Mouse (Mus musculus) hindbrain, embryonic 10.5 days (tissue): Measurements from ENCODE around the gene Ramp3. TPM values are rescaled to one million over a fixed set of nuclear protein-coding genes. Genes with fewer than 3 reads are reported as not detected.
"Not testable (repeated sequence)": the region's sequence is repeated elsewhere in the genome, so short reads cannot be mapped to it uniquely, and the experiment has no call there.

ENCODE experiments used
- DNase-seq: peaks from one replicate; pipeline ENCODE4 v3.0.0-alpha.2; 2017; ENCODE audit warnings: low spot score
- H3K27ac ChIP-seq: fragments of 300-500 bp; sonication (generic); 2 replicates; pipeline ENCODE4 v1.5.1; 2016; ENCODE audit warnings: mild to moderate bottlenecking, moderate library complexity
- H3K27me3 ChIP-seq: fragments of 300-500 bp; sonication (generic); 2 replicates; pipeline ENCODE4 v1.6.1; 2016; ENCODE audit warnings: mild to moderate bottlenecking; ENCODE audit not compliant: poor library complexity, insufficient read depth, severe bottlenecking
- H3K36me3 ChIP-seq: fragments of 300-500 bp; sonication (generic); 2 replicates; pipeline ENCODE4 v1.6.1; 2016; ENCODE audit warnings: mild to moderate bottlenecking, moderate library complexity
- H3K4me1 ChIP-seq: fragments of 300-500 bp; sonication (generic); replicated peaks from 2 replicates; pipeline ENCODE4 v1.6.1; 2016; ENCODE audit warnings: mild to moderate bottlenecking
- H3K4me3 ChIP-seq: fragments of 300-500 bp; sonication (generic); 2 replicates; pipeline ENCODE4 v1.5.1; 2016; ENCODE audit warnings: mild to moderate bottlenecking, moderate library complexity
- H3K9me3 ChIP-seq: fragments of 300-500 bp; sonication (generic); 2 replicates; pipeline ENCODE4 v1.6.1; 2016; ENCODE audit warnings: mild to moderate bottlenecking, moderate library complexity
- WGBS: fragments of 180-500 bp; shearing (Covaris S2); methylation state at CpG from one replicate; pipeline ENCODE4 v1.1.7; 2016; 5-methylcytosine and 5-hydroxymethylcytosine counted together
- polyA plus RNA-seq: library from polyadenylated mRNA; unstranded; fragments of >200 nt; fragmentation: Nextera tagmentation; extraction: Ambion mirVana; gene quantifications from 2 replicates; pipeline ENCODE4 v1.2.1, GENCODE M21; 2016

Ramp3 gene
- polyA plus RNA-seq, 1 experiment from 2014 or later, result 5.8 TPM

DNA sequence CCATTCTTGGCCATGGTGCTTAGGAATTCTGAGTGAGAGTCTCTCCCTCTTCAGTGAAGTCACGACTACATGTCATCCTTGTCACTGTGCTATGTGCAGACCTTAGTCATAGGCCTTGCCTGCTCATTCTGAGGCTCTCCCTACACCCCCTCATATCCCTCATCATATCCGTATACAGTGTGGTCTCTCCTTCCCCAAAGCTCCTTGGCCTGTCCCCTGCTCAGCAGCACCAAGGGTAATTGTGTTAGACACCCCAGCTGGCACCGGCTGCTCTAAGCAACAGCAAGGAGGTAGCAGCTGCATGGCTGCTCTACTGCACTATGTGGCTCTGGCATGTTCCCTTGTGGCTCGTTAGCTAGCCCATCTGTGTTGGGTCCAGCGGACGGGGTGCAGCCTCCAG lies 13.8 kb upstream of the Ramp3 start:
- no peaks in the 10 kb centered on the region for H3K27me3 ChIP-seq
- H3K4me1 ChIP-seq, result no peaks in the 10 kb centered on the region
- WGBS, result 83% methylated on average over 6 of the region's 6 CpGs
- H3K27ac ChIP-seq, result no peak overlapping the region
- no peaks in the 10 kb centered on the region for H3K9me3 ChIP-seq
- H3K4me3 ChIP-seq, result no peak overlapping the region
- no peaks in the 10 kb centered on the region for H3K36me3 ChIP-seq
- no peak for DNase-seq

DNA sequence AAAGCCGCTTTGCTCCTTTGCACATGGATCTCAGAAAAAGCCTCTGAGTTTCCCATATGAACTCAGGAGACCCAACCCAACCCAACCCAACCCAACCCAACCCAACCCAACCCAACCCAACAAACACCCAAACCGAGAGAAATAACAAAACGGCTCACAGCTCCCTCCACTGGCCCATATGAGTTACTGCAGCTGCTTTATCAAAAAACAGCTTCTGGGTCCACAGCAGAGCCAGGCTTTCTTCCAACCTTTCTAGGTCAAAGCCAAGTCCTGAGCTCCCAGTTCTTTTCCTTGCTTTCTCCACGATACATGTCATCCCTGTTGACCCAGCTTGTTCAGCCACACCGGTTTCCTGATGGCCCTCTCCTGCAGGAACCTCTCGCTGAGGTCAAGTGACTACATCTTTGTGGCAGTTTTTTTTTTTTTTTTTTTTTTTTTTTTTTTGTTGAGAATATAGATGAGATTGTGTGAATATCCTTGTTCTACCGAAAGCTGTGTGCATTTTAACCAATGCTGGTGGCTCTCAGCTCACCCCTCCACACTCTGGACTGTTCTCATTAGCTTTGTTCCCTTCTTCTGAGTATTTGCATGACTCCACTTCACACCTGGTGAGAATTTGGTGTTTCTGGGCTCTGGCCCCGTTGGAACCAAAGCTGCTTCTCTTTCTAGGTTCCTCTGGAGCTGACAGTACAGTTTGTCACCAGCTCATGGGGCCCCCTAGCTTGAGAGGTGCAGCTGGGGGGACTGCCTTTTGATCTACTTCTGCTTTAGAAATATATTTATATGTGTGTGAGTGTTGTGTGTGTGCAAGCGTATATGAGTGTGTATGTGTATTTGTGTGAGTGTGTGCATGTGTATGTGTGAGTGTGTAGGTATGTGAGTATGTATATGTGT lies 10.2 kb upstream of the Ramp3 start:
- H3K27me3 ChIP-seq, result no peaks in the 10 kb centered on the region
- no peak for DNase-seq
- no peaks in the 10 kb centered on the region for H3K9me3 ChIP-seq
- no peak overlapping the region for H3K27ac ChIP-seq
- no peak overlapping the region for H3K4me3 ChIP-seq
- H3K36me3 ChIP-seq, result no peaks in the 10 kb centered on the region
- 64% methylated on average over 9 of the region's 9 CpGs for WGBS
- 0 out of 2 replicates have a peak, but pooled peaks cover 2% of the 10 kb centered on the region for H3K4me1 ChIP-seq

DNA sequence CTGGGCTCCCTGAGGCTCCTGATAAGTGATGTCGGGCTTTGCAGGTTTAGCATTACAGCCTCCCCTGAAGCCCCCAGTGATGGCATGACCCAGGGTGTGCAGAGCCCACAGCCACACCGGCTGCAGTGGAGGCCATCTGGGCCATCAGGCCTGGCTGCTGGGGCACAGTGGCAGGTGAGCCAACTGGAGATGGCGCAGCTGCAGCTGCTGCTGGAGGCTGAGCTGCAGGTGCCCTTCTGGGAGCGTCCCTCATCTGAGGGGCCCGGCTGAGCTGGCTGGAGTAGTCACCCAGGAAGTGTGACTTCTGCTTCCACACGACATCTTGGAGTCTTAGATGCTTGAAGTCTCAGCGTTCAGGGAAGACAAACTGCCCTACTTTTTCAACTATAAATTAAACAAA lies 7.8 kb upstream of the Ramp3 start:
- 0 out of 2 replicates have a peak, but pooled peaks cover 2% of the 10 kb centered on the region for H3K4me1 ChIP-seq
- no peak overlapping the region for H3K27ac ChIP-seq
- no peaks in the 10 kb centered on the region for H3K9me3 ChIP-seq
- DNase-seq, result no peak
- no peaks in the 10 kb centered on the region for H3K36me3 ChIP-seq
- H3K27me3 ChIP-seq, result no peaks in the 10 kb centered on the region
- H3K4me3 ChIP-seq, result no peak overlapping the region
- 72% methylated on average over 7 of the region's 7 CpGs for WGBS

DNA sequence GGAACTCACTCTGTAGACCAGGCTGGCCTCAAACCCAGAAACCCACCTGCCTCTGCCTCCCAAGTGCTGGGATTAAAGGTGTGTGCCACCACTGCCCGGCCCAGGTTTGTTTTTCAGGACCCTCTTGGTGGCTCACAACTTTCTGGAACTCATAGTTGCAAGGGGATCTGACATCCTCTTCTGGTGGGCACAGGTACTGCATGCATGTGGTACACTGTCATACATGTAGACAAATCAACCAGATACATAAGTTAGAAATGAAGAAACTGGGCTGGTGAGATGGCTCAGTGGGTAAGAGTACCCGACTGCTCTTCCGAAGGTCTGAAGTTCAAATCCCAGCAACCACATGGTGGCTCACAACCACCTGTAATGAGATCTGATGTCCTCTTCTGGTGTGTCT lies 5.3 kb upstream of the Ramp3 start:
- not testable (repeated sequence) for H3K36me3 ChIP-seq, H3K27ac ChIP-seq, H3K9me3 ChIP-seq, DNase-seq, H3K27me3 ChIP-seq, H3K4me3 ChIP-seq
- peaks cover 17% of the 10 kb centered on the region for H3K4me1 ChIP-seq
- 78% methylated on average over 3 of the region's 3 CpGs for WGBS

DNA sequence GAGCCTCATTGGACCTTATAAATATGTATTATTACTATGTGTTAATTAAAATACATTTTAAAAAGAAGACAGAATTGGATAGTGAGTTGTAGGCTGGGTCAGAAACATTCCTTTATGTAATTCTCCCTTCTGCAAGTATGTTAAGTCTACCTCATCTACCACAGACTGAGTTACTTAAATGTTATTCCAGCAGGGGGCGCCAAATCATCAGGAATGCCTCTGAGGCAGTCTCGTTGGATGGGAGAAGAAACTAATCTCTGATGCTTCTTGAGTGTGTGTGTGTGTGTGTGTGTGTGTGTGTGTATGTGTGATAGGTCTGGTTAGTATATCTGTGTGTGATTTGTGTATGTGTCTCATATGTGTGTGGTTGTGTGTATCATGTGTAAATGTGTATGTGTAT lies 3.4 kb upstream of the Ramp3 start:
- H3K9me3 ChIP-seq, result no peaks in the 10 kb centered on the region
- peaks cover 26% of the 10 kb centered on the region for H3K4me1 ChIP-seq
- H3K27ac ChIP-seq, result no peak overlapping the region
- H3K4me3 ChIP-seq, result no peak overlapping the region
- DNase-seq, result peak; percentile 82
- WGBS, result 2% methylated on average over 2 of the region's 2 CpGs
- no peaks in the 10 kb centered on the region for H3K36me3 ChIP-seq
- H3K27me3 ChIP-seq, result peaks cover 9% of the 10 kb centered on the region; the same call in 1 of the 2 replicates

DNA sequence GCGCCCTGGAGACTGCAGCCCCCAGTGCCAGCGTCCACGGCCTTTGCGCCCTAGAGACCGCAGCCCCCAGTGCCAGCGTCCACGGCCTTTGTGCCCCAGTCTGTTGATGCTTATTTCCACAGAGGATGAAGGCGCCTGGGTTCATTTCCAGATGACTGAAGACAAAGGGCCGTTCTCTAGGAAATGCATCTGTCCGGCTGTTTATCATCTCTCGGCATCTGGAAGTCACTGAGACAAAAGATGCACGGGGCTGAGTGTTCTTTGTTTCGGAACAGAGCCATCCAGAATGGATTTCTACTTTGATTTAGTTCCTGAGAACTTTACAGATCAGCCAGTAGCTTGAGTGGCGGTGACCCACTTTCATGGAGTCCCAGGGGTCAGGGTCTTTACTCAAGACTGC lies 2.9 kb downstream of the Ramp3 start:
- peaks cover 26% of the 10 kb centered on the region for H3K27me3 ChIP-seq
- H3K4me3 ChIP-seq, result no peak overlapping the region
- H3K9me3 ChIP-seq, result no peaks in the 10 kb centered on the region
- H3K36me3 ChIP-seq, result no peaks in the 10 kb centered on the region; the same call in 1 of the 2 replicates
- DNase-seq, result no peak
- WGBS, result 59% methylated on average over 14 of the region's 14 CpGs
- peak overlapping the region; percentile 75 for H3K27ac ChIP-seq
- H3K4me1 ChIP-seq, result peaks cover 47% of the 10 kb centered on the region

DNA sequence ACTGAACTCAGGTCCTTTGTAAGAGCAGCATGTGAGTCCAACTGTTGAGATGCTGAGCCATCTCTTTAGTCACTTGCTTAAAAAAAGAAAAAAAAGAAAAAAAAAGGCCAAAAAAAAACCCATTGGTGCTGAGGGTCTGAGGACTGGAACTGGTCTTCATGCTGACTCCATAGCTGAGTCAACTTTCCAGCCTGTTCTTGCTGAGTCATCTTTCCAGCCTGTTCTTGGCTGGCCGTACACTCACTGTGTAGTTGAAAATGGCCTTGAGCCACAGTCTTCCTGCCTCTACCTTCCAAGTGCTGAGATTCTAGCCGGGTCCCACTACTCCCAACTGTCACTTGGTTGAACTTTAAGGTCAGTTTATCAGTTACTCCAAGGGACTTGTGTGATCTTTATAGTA lies 8.3 kb downstream of the Ramp3 start:
- H3K27me3 ChIP-seq, result peaks cover 19% of the 10 kb centered on the region
- H3K4me3 ChIP-seq, result no peak overlapping the region
- H3K9me3 ChIP-seq, result peaks cover 3% of the 10 kb centered on the region; the same call in 1 of the 2 replicates
- WGBS, result 85% methylated on average over 2 of the region's 2 CpGs
- H3K27ac ChIP-seq, result no peak overlapping the region
- H3K4me1 ChIP-seq, result peaks cover 26% of the 10 kb centered on the region
- no peak for DNase-seq
- H3K36me3 ChIP-seq, result no peaks in the 10 kb centered on the region; the same call in 1 of the 2 replicates

DNA sequence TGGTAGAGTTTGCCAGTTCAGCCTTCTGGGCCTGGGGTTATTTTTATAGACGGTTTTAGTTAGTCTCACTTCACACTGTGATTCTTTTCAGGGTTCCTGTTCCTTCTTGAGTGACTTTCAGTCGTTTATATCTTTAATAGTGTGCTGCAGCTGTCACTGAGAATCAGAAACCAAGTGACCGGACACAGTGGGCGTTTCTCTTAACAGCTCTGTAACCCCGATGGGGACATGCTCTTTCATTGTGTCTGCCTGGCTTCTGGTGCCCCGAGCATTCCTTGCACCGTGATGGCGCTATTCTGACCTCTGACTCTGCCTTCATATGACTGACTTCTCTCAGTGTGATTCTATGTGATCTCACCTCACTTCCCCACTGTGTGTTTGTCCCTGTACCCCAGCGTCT lies 10.7 kb downstream of the Ramp3 start:
- peaks cover 15% of the 10 kb centered on the region for H3K4me1 ChIP-seq
- H3K9me3 ChIP-seq, result peaks cover 6% of the 10 kb centered on the region; the same call in 1 of the 2 replicates
- H3K27me3 ChIP-seq, result peaks cover 25% of the 10 kb centered on the region
- H3K4me3 ChIP-seq, result no peak overlapping the region
- DNase-seq, result no peak
- no peaks in the 10 kb centered on the region; the same call in 1 of the 2 replicates for H3K36me3 ChIP-seq
- WGBS, result 32% methylated on average over 9 of the region's 9 CpGs
- H3K27ac ChIP-seq, result no peak overlapping the region

DNA sequence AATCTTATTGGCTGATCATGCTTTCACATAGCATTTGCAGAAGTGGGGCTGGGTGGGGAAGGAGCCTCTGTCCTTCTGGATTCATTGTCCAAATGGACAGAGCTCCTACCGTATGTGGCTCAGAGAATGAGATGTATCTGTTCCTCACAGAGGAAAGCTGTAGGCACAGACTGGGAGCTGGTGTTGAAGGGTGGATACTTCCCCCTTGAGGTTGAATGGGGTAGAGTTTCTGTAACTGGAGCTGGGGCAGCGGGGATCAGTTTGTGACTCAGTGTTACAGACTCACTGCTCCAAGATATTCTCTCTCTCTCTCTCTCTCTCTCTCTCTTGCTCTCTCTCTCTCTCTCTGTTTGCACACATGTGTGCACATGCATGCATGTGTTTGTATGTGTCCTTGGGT lies 11.7 kb downstream of the Ramp3 start:
- no peak overlapping the region for H3K4me3 ChIP-seq
- no peak overlapping the region for H3K27ac ChIP-seq
- peaks cover 15% of the 10 kb centered on the region for H3K4me1 ChIP-seq
- H3K27me3 ChIP-seq, result peaks cover 25% of the 10 kb centered on the region
- 51% methylated on average over 2 of the region's 2 CpGs for WGBS
- peaks cover 6% of the 10 kb centered on the region; the same call in 1 of the 2 replicates for H3K9me3 ChIP-seq
- H3K36me3 ChIP-seq, result no peaks in the 10 kb centered on the region; the same call in 1 of the 2 replicates
- no peak for DNase-seq

DNA sequence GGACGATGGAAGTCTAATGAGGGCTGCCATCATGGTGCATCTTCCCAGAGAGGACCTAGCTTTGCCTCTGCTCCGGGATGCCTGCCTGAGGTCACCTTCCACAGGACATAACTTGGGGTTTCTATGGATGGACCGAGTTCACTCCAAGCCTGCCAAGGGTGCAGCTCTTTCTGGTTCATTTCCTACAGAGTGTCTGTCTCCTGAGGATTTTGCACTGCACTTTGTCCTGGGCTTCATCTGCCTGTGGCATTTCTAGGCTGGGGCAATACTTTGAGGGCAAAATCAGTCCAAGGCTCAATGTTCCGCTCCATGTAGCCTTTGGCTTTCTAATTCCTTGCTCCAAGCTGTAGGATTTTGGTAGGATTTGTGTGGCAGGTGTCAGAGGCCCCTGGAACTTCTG lies 12.5 kb downstream of the Ramp3 start:
- no peak overlapping the region for H3K4me3 ChIP-seq
- no peak for DNase-seq
- WGBS, result 89% methylated on average over 4 of the region's 4 CpGs
- H3K36me3 ChIP-seq, result no peaks in the 10 kb centered on the region; the same call in 1 of the 2 replicates
- no peak overlapping the region for H3K27ac ChIP-seq
- H3K4me1 ChIP-seq, result peaks cover 15% of the 10 kb centered on the region
- peaks cover 6% of the 10 kb centered on the region; the same call in 1 of the 2 replicates for H3K9me3 ChIP-seq
- H3K27me3 ChIP-seq, result peaks cover 25% of the 10 kb centered on the region

DNA sequence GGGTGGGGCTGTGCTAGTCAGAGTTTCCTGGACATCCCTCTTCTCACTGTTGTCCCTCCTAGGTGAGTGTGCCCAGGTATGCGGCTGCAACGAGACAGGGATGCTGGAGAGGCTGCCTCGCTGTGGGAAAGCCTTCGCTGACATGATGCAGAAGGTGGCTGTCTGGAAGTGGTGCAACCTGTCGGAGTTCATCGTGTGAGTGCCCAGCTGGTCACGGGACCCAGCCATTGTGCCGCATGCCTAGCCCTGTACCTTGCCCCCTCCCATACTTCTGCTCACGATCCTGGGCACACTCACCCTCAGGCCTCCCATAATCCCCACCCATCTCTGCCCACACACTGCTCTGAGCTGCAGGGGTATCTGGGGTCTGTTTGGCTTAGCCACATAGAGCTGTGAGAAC lies 16.4 kb downstream of the Ramp3 start:
- Histone ChIP-seq H3K27ac (no peak overlapping the region), H3K27me3 (peaks cover 25% of the 10 kb centered on the region), H3K9me3 (0 out of 2 replicates have a peak, but pooled peaks cover 3% of the 10 kb centered on the region), H3K4me3 (no peak overlapping the region), H3K4me1 (peaks cover 19% of the 10 kb centered on the region), H3K36me3 (no peaks in the 10 kb centered on the region)
- 90% methylated on average over 9 of the region's 9 CpGs for WGBS
- DNase-seq, result no peak

DNA sequence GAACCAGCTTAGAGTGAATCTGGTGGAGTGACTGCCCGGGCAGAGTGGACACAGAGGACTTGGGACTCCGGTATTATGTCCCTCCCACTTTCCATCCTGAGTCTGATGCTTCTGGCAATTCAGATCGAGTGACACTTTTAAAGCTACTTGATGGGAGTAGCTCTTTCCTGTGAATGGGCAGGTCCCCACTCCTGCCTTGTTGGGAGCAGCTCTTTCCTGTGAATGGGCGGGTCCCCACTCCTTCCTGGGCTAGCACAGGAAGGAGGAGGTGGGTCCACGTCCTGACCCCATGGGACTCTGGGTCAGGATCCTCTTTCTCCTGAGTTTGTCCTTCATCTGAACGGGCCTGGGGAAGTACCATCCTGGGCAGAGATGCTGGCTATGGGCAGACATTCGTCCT lies 17.1 kb downstream of the Ramp3 start:
- WGBS, result 67% methylated on average over 7 of the region's 7 CpGs
- Histone ChIP-seq H3K9me3 (0 out of 2 replicates have a peak, but pooled peaks cover 3% of the 10 kb centered on the region), H3K27ac (no peak overlapping the region; the same call in 1 of the 2 replicates), H3K4me3 (no peak overlapping the region), H3K27me3 (peaks cover 25% of the 10 kb centered on the region), H3K36me3 (no peaks in the 10 kb centered on the region), H3K4me1 (peaks cover 20% of the 10 kb centered on the region)
- DNase-seq, result no peak

DNA sequence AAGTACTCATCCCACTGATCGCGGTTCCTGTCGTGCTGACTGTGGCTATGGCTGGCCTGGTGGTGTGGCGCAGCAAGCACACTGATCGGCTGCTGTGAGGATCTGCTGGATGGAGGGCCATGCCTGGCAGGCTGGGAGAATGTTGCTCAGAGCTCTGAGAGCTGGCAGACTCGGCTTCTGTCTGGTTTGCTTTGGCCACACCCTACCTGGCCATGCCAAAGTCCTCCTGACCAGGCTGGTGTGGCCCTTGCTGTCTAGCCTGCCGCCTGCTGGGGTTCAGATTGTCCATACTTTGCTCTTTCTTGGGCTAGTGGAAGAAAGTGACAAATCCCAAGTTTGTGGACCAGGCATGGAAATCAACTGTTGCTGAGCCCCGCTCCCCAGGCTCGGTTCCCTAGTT lies 18.3 kb downstream of the Ramp3 start:
- Histone ChIP-seq H3K36me3 (no peaks in the 10 kb centered on the region), H3K9me3 (0 out of 2 replicates have a peak, but pooled peaks cover 3% of the 10 kb centered on the region), H3K4me3 (no peak overlapping the region), H3K27me3 (peaks cover 13% of the 10 kb centered on the region), H3K27ac (no peak overlapping the region), H3K4me1 (peaks cover 22% of the 10 kb centered on the region)
- 85% methylated on average over 9 of the region's 9 CpGs for WGBS
- DNase-seq, result no peak
